Mouse (Mus musculus): ENCODE results near the gene Smagp. TPM values are rescaled to one million over a fixed set of nuclear protein-coding genes. Genes with fewer than 3 reads are reported as not detected.
A peak's percentile ranks its signal among the peaks of the same experiment; 100 is the strongest.

Smagp gene
- polyA plus RNA-seq, 1 experiment from 2014 or later = 40.6 TPM

DNA sequence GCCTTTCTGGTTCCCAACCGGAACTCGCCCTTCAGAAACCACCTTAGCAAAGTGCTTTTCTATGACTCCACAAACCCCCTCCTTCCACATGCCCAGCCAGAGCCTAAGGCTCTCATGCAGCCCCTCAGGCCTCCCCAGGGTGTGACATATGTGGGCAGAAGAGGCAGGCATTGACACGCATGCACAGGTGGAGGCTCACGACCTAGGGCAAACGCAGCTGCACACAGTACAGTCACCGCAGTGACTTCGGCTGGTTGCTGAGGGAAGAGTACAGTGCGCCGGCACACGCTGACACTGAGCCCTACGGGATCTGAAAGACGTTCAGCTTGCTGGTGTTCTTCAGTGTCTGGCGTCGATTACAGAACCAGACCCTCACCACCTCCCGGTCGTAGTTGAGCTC lies 58.8 kb downstream of the Smagp start:
- H3K27ac ChIP-seq (ENCODE audit: low read length) = no peak overlapping the region
- no peak overlapping the region for H3K9ac ChIP-seq (ENCODE audit: low read length)
- no peaks in the 10 kb centered on the region for H3K27me3 ChIP-seq (ENCODE audit: control insufficient read depth, insufficient read depth, low read length)
- WGBS = 87% methylated on average over 16 of the region's 16 CpGs
- H3K9me3 ChIP-seq (replicated peaks; ENCODE audit: control insufficient read depth, low read length) = no peaks in the 10 kb centered on the region
- ATAC-seq (ENCODE audit: insufficient read depth, low FRiP score) = no peak
- no peak overlapping the region for H3K4me2 ChIP-seq (ENCODE audit: low read depth, low read length)
- no peak overlapping the region for H3K4me3 ChIP-seq (replicated peaks; ENCODE audit: low read length)
- no peaks in the 10 kb centered on the region for H3K36me3 ChIP-seq (ENCODE audit: control insufficient read depth, insufficient read depth, low read length)
- H3K4me1 ChIP-seq (ENCODE audit: control insufficient read depth, insufficient read depth, low read length) = peaks cover 19% of the 10 kb centered on the region

DNA sequence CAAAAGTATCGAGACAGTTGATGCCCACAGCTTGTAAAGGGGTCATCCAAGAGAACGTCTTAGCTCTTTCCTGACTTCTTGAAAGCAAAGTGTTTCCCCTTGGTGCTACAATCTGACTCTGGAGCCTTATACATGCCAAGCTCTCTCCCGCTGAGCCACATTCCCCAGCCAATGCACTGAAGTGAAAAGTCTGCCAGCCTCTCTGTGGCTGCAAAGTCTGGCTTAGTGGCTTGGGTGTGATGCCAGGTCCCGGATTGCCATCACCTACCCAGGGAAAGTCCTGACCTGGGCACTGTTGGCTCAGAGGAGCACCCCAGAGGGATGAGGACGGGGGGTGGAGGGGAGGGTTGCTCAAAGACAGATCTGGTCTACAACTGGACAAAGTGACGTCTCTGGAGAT lies 59.9 kb downstream of the Smagp start:
- Histone ChIP-seq H3K36me3 (ENCODE audit: control insufficient read depth, insufficient read depth, low read length) (no peaks in the 10 kb centered on the region), H3K4me3 (replicated peaks; ENCODE audit: low read length) (no peak overlapping the region), H3K4me2 (ENCODE audit: low read depth, low read length) (no peak overlapping the region), H3K27me3 (ENCODE audit: control insufficient read depth, insufficient read depth, low read length) (no peaks in the 10 kb centered on the region), H3K27ac (ENCODE audit: low read length) (no peak overlapping the region), H3K9ac (ENCODE audit: low read length) (no peak overlapping the region), H3K4me1 (ENCODE audit: control insufficient read depth, insufficient read depth, low read length) (peaks cover 19% of the 10 kb centered on the region), H3K9me3 (replicated peaks; ENCODE audit: control insufficient read depth, low read length) (no peaks in the 10 kb centered on the region)
- no peak for ATAC-seq (ENCODE audit: insufficient read depth, low FRiP score)
- WGBS = 83% methylated on average over 6 of the region's 6 CpGs

DNA sequence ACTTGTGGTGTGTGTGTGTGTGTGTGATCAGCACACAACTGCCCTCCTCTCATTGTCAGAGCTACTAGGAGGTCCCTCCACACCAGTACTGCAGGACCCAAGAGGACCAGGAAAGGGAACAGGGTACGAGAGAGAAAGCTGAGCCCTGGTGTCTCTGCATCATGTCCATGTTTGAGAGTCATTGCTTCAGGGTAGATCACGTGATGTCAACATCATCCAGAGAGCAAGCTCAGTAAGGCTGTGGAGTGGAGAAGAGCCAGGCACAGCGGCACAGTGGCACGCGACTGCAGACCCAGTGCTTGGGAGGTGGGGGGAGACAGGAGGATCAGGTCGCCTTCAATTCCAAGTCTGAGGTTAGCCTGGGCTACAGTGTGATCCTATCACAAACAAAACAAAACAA lies 60.3 kb downstream of the Smagp start:
- 84% methylated on average over 6 of the region's 6 CpGs for WGBS
- Histone ChIP-seq H3K4me1 (ENCODE audit: control insufficient read depth, insufficient read depth, low read length) (peaks cover 19% of the 10 kb centered on the region), H3K4me3 (replicated peaks; ENCODE audit: low read length) (no peak overlapping the region), H3K27me3 (ENCODE audit: control insufficient read depth, insufficient read depth, low read length) (no peaks in the 10 kb centered on the region), H3K9ac (ENCODE audit: low read length) (no peak overlapping the region), H3K9me3 (replicated peaks; ENCODE audit: control insufficient read depth, low read length) (no peaks in the 10 kb centered on the region), H3K36me3 (ENCODE audit: control insufficient read depth, insufficient read depth, low read length) (no peaks in the 10 kb centered on the region), H3K27ac (ENCODE audit: low read length) (no peak overlapping the region), H3K4me2 (ENCODE audit: low read depth, low read length) (no peak overlapping the region)
- no peak for ATAC-seq (ENCODE audit: insufficient read depth, low FRiP score)

DNA sequence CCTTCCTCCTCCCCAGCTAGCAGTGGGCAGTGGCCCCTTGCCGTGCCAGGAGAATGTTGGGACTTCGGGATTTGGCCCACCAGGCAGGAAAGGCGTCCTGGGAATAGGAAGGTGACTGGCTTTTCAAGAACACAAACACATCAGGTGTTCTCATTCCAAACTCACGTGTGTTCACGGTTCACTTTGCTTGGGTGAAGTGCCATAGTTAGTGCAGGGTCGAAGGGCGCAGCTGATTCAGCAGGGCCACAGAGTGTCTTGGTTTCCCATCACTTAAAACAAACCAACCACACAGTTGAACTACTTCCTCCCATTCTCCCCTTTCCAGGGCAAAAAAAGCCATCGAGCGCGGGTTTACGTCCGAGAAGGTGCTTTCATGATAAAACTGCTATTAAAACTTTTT lies 61.4 kb downstream of the Smagp start:
- no peaks in the 10 kb centered on the region for H3K27me3 ChIP-seq (ENCODE audit: control insufficient read depth, insufficient read depth, low read length)
- WGBS = 87% methylated on average over 12 of the region's 12 CpGs
- H3K4me1 ChIP-seq (ENCODE audit: control insufficient read depth, insufficient read depth, low read length) = peaks cover 19% of the 10 kb centered on the region

DNA sequence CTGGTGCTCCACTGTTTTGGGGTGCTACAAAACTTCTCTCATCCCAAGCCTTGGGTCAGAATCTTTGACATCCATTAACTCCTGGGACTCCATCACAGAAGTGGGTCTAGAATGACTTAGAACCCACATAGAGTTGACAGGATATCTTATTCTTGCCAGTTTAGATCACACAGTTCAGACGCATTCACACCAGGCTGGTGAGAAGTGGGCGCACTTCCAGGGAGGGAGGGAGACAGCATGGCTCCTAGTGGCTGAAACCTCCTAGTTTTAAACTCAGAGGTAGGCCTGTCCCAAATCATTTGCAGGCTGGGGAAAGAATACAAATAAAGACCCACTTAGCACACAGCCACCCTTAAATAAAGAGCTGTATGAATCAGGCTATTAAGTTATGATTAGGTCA lies 62.4 kb downstream of the Smagp start:
- Histone ChIP-seq H3K4me2 (ENCODE audit: low read depth, low read length) (no peak overlapping the region), H3K27ac (ENCODE audit: low read length) (peak overlapping the region; percentile 9), H3K4me1 (ENCODE audit: control insufficient read depth, insufficient read depth, low read length) (peaks cover 19% of the 10 kb centered on the region), H3K4me3 (replicated peaks; ENCODE audit: low read length) (no peak overlapping the region), H3K9me3 (replicated peaks; ENCODE audit: control insufficient read depth, low read length) (no peaks in the 10 kb centered on the region), H3K9ac (ENCODE audit: low read length) (0 out of 2 replicates have a peak overlapping the region, but pooled peaks have one; percentile 34), H3K27me3 (ENCODE audit: control insufficient read depth, insufficient read depth, low read length) (no peaks in the 10 kb centered on the region), H3K36me3 (ENCODE audit: control insufficient read depth, insufficient read depth, low read length) (no peaks in the 10 kb centered on the region)
- ATAC-seq (ENCODE audit: insufficient read depth, low FRiP score) = no peak
- WGBS = 78% methylated on average over 2 of the region's 2 CpGs

More for the DNA sequence above, 61.4 kb downstream of the Smagp start:
- ATAC-seq (ENCODE audit: insufficient read depth, low FRiP score) = no peak
- Histone ChIP-seq H3K9ac (ENCODE audit: low read length) (no peak overlapping the region), H3K27ac (ENCODE audit: low read length) (no peak overlapping the region), H3K9me3 (replicated peaks; ENCODE audit: control insufficient read depth, low read length) (no peaks in the 10 kb centered on the region), H3K4me2 (ENCODE audit: low read depth, low read length) (no peak overlapping the region), H3K36me3 (ENCODE audit: control insufficient read depth, insufficient read depth, low read length) (no peaks in the 10 kb centered on the region), H3K4me3 (replicated peaks; ENCODE audit: low read length) (no peak overlapping the region)

DNA sequence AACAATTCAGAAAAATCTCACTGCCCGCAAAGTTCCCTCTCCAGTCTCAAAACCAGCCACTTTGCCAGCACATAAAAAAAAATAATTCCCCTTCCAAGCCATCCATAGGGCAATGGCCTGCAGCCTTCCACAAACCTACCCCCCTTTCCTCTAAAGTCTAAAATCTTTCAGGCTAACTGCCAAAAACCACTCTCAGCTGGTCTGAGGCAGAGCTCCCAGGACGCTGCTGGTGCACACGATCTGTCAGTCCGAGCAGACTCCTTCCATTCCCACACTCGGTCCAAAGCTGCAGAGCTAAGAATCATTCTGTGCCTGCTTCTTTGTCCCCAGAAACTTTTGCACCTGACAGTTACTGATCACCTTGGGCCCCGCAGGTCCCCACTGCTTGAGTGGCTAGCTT lies 62.8 kb downstream of the Smagp start:
- H3K27me3 ChIP-seq (ENCODE audit: control insufficient read depth, insufficient read depth, low read length) = no peaks in the 10 kb centered on the region
- H3K9ac ChIP-seq (ENCODE audit: low read length) = peak overlapping the region; percentile 34; the same call in 1 of the 2 replicates
- no peaks in the 10 kb centered on the region for H3K36me3 ChIP-seq (ENCODE audit: control insufficient read depth, insufficient read depth, low read length)
- 13% methylated on average over 6 of the region's 6 CpGs for WGBS
- H3K4me3 ChIP-seq (replicated peaks; ENCODE audit: low read length) = no peak overlapping the region
- H3K27ac ChIP-seq (ENCODE audit: low read length) = peak overlapping the region; percentile 9; the same call in 1 of the 2 replicates
- peaks cover 19% of the 10 kb centered on the region for H3K4me1 ChIP-seq (ENCODE audit: control insufficient read depth, insufficient read depth, low read length)
- no peaks in the 10 kb centered on the region for H3K9me3 ChIP-seq (replicated peaks; ENCODE audit: control insufficient read depth, low read length)
- peak; percentile 77; the same call in 1 of the 2 replicates for ATAC-seq (ENCODE audit: insufficient read depth, low FRiP score)
- no peak overlapping the region for H3K4me2 ChIP-seq (ENCODE audit: low read depth, low read length)

Small RNA genes within 50 kb of the gene (microRNA-seq; reads per million reads assigned to microRNA genes)
- not detected for gene Mir6961

Other genes starting within 250 kb of the Smagp start
- 0.13 TPM in 1 of 2 replicates, not detected in the other for gene Gm5475, start 214.8 kb downstream of the Smagp start, polyA plus RNA-seq (2015; fragmentation: Nextera tagmentation; extraction: Ambion mirVana)
- gene Slc11a2, start 211.9 kb downstream of the Smagp start, polyA plus RNA-seq (2015; fragmentation: Nextera tagmentation; extraction: Ambion mirVana) = 27.0 and 28.3 TPM in 2 replicates
- gene Letmd1, start 167.9 kb downstream of the Smagp start, polyA plus RNA-seq (2015; fragmentation: Nextera tagmentation; extraction: Ambion mirVana) = 25.8 and 26.7 TPM in 2 replicates
- 6.7 and 7.3 TPM in 2 replicates for gene Csrnp2, start 141.5 kb downstream of the Smagp start, polyA plus RNA-seq (2015; fragmentation: Nextera tagmentation; extraction: Ambion mirVana)
- 20.0 and 21.3 TPM in 2 replicates for gene Tfcp2, start 84.9 kb downstream of the Smagp start, polyA plus RNA-seq (2015; fragmentation: Nextera tagmentation; extraction: Ambion mirVana)
- gene Pou6f1, start 37.0 kb downstream of the Smagp start, polyA plus RNA-seq (2015; fragmentation: Nextera tagmentation; extraction: Ambion mirVana) = 3.5 and 5.3 TPM in 2 replicates
- gene Dazap2, start 21.6 kb downstream of the Smagp start, polyA plus RNA-seq (2015; fragmentation: Nextera tagmentation; extraction: Ambion mirVana) = 194 and 213 TPM in 2 replicates
- gene Bin2, start 32.6 kb upstream of the Smagp start, polyA plus RNA-seq (2015; fragmentation: Nextera tagmentation; extraction: Ambion mirVana) = 6.0 and 6.3 TPM in 2 replicates
- gene Cela1, start 51.0 kb upstream of the Smagp start, polyA plus RNA-seq (2015; fragmentation: Nextera tagmentation; extraction: Ambion mirVana) = 250 and 388 TPM in 2 replicates
- gene Galnt6, start 92.4 kb upstream of the Smagp start, polyA plus RNA-seq (2015; fragmentation: Nextera tagmentation; extraction: Ambion mirVana) = 6.9 and 8.7 TPM in 2 replicates
- 3.9 and 4.7 TPM in 2 replicates for gene Slc4a8, start 124.8 kb upstream of the Smagp start, polyA plus RNA-seq (2015; fragmentation: Nextera tagmentation; extraction: Ambion mirVana)
- gene Scn8a, start 232.9 kb upstream of the Smagp start, polyA plus RNA-seq (2015; fragmentation: Nextera tagmentation; extraction: Ambion mirVana) = 0.77 and 0.97 TPM in 2 replicates

All from stomach, embryonic 16.5 days (tissue).